Mouse (Mus musculus) spleen, embryonic (tissue): ENCODE measurements around the gene Mcm10.

Experiments used
- CTCF ChIA-PET: fragments of 350-600 bp; sonication (Branson Sonifier 250); formaldehyde crosslinking; loops from one replicate; lab custom pipeline; 2022; lab: Charles Lee

Mcm10 gene

GRCm38 (mm10) chr2:5033546-5034420, 21.2 kb upstream of the Mcm10 start:
- CTCF ChIA-PET = no interaction called here

DNA sequence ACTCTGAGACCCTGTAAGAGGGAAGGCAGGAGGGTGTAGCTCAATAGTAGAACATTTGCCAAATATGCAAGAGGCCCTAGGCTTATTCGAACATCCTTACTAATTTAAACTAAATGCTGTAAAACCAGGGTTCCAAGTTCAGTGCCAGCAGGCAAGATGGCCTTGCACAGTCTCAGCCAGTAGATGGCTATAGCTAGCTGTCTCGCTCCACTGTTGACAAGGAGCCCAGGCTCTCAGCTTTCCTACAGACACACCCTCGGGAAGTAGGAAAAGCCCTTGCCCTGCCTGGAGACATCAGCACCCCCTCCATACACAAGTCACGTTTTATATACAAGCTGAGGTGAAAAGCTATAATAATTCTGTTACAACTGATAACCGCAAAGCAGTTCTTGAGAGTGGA, 20.1 kb upstream of the Mcm10 start:
- CTCF ChIA-PET = interaction anchor here (0.9 kb wide), 1 partner anchor 9 kb away, joined by 3 read pairs; no protein-coding TSS in a partner anchor

DNA sequence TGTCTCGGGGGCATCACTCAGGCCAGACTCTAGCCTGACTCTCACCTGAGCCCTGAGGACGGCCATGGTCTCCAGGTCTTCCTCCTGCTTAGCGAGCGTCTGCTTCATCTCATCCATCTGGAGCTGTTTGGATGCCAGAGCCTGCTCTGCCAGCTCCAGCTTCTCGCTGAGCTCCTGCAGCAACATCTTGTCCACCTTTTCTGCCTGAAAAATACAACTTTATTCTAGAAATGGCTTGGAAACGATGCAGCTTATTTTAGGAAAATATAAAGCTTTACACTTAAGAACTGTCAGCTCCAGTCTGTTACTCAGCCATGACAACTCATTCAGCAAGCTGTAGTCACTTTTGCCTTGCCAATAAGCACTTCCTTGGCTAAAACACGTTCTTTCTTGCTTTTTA, 18.6 kb upstream of the Mcm10 start:
- CTCF ChIA-PET = no interaction called here

DNA sequence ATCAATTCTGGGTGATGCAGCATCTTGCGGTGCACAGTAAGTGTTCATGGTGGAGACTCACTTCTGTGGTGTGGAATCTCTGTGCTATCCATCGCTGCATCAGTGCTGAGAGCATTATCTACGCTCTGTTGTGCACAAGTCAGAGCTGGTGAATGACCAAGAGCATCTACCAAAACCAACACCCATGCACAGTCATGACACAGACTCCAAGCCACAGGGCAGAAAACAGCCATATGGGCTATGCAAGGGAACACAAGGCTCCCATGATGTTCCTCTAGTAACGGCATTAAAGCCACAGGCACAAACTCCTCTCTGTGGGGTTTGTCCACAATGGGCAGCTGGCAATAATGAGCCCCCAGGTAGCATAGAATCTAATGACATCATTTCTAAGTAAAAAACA, 17.2 kb upstream of the Mcm10 start:
- CTCF ChIA-PET = interaction anchor here (0.7 kb wide), 1 partner anchor 11 kb away, joined by 4 read pairs; no protein-coding TSS in a partner anchor

DNA sequence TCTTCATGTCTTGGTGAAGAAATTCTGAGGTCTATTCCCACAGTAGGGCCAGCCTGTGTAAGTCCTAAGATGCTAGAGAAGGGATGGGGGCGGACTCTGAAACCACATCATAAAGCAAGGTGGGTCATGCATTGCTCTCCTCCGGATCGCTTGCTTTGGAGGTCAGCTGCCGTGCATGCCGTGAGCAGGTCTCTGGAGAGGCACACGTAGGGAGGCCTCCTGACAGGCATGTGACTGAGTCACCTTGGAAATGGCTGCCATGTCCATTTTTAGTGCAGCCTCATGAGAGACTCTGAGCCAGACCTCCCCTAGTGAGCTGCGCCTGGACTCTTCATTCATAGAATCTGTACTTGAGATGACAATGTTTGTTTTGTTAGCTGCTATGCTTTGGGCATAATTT, 15.5 kb upstream of the Mcm10 start:
- CTCF ChIA-PET = no interaction called here

GRCm38 (mm10) chr2:5027057-5027456, 14.5 kb upstream of the Mcm10 start:
- CTCF ChIA-PET = no interaction called here

DNA sequence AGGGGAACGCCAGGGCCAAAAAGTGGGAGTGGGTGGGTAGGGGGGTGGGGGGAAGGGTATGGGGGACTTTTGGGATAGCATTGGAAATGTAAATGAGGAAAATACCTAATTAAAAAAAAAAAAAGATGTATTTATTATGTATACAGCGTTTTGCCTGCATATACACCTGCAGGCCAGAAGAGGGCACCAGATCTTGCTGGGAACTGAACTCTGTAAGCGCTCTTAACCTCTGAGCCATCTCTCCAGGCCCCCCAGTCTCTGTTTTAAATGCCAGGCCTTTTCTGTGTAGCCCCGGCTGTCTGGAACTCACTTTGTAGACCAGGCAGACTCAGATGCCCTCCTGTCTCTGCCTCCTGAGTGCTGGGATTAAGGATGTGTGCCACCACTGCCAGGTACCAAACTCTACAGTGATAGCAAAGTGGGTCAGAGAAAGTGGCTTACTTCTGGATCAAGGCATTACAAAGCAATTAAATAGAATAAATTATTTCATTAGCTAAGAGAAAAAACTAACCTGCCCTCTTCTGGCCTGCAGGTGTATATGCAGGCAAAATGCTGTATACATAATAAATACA, 12.7 kb upstream of the Mcm10 start:
- CTCF ChIA-PET = no interaction called here

DNA sequence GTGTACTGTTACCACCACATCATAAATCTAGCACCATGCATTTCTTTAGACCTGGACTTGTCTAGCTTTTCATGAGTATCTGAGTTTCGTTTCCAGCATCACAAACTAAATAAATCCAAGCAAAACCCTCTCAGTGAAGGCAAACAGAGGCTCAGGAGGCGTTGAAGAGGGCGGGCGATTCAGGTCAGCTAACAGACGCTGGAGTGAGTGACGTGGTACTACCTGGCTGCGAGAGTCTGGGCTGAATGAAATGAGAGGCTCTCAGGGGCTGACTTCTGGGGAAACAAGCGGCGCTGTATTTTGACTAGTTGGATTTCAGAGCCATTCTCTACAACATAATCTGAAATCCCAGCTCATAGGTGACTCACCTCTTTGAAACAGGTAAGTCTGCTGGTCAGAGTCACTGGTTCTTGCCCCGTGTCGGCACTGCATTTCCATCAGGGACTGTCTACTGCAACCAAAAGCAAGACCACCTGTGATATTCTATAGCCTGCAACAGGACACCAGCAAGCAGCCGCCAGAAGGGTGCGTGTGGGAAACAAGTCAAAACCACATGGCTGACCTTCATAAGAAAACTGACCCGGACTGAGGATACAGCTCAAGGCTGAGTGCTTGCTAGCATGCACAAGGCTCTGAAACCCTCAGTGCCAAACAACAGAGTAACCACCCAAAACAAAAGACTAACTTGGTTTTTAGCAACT, 11.3 kb upstream of the Mcm10 start:
- CTCF ChIA-PET = interaction anchor here (0.8 kb wide), 1 partner anchor 9 kb away, joined by 3 read pairs; no protein-coding TSS in a partner anchor

DNA sequence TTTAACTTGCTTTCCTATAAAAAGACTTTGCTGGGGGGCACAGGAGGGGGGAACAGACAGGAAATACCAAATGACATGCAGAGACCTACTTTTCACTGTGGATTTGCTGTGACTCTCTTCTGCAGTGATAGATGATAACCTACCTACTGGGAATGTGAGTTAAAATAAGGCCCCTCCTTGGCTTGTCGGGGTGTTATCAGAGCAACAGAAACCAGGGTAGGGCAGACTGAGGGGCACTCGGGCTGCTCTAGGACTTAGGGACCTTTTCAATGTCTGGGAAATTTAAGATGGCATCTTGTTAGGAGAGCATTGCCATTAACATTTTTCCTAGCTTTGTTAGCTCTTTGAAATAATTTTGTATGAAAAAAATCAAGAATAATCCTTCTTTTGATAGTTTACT, 10.7 kb upstream of the Mcm10 start:
- CTCF ChIA-PET = interaction anchor here (0.8 kb wide), 1 partner anchor 9 kb away, joined by 3 read pairs; no protein-coding TSS in a partner anchor

GRCm38 (mm10) chr2:5019708-5020107, 7.1 kb upstream of the Mcm10 start:
- CTCF ChIA-PET = no interaction called here

GRCm38 (mm10) chr2:5016922-5017321, 4.3 kb upstream of the Mcm10 start:
- CTCF ChIA-PET = no interaction called here

- CTCF ChIA-PET = no interaction called here
These were observed 2.9 kb upstream of the Mcm10 start for GRCm38 (mm10) chr2:5015527-5015926.

- CTCF ChIA-PET = interaction anchor here (0.8 kb wide), 1 partner anchor 33 kb away, joined by 13 read pairs; no protein-coding TSS in a partner anchor
These were observed 2.0 kb upstream of the Mcm10 start for GRCm38 (mm10) chr2:5014616-5015015.

DNA sequence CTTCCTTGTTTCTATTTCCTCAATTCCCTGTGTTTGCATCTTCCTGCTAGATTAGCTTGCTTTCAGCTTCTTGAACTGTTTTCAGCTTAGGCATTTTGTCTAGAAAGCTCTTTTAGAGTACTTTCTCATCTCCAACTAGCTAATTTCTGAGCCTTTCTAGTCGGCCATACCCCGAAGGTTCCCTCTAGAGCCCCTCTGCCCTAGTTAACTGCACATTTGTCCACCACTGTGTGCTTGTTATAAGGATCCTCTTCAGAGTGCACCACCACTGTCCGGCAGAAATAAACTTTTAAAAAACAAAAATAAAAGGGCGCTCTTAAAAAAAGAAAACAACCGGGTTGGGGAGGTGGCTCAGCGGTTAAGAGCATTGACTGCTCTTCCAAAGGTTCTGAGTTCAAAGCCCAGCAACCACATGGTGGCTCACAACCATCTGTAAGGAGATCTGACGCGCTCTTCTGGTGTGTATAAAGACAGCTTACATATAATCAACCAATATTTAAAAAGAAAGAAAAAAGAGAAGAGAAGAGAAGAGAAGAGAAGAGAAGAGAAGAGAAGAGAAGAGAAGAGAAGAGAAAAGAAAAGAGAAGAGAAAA, 597 bp downstream of the Mcm10 start:
- CTCF ChIA-PET = interaction anchor here (0.6 kb wide), 1 partner anchor 35 kb away, joined by 3 read pairs; no protein-coding TSS in a partner anchor

GRCm38 (mm10) chr2:5007107-5007506, 5.5 kb downstream of the Mcm10 start:
- CTCF ChIA-PET = no interaction called here

- CTCF ChIA-PET = no interaction called here
These were observed 11.3 kb downstream of the Mcm10 start for GRCm38 (mm10) chr2:5001266-5001665.

GRCm38 (mm10) chr2:4998905-4999304, 13.7 kb downstream of the Mcm10 start:
- CTCF ChIA-PET = no interaction called here

- CTCF ChIA-PET = no interaction called here
These were observed 16.2 kb downstream of the Mcm10 start for GRCm38 (mm10) chr2:4996421-4996824.

DNA sequence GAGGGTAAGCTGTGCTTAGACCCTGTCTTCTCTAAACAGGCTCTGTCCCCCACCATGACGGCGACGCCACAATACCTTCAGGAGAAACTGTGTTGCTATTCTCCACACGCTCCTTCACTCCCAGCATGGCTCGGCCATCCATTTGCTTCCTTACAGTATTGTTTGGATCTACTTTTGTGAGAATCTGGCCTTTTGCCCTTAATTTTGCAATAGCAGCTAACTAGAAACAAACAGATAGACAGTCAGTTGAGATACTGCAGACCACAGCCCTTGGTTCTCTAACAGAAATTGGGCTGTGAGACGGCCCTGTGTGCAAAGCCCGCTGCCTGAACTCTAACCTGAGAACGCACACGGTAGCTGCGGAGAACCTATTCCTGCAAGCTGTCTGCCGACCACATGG, 16.9 kb downstream of the Mcm10 start:
- CTCF ChIA-PET = no interaction called here

DNA sequence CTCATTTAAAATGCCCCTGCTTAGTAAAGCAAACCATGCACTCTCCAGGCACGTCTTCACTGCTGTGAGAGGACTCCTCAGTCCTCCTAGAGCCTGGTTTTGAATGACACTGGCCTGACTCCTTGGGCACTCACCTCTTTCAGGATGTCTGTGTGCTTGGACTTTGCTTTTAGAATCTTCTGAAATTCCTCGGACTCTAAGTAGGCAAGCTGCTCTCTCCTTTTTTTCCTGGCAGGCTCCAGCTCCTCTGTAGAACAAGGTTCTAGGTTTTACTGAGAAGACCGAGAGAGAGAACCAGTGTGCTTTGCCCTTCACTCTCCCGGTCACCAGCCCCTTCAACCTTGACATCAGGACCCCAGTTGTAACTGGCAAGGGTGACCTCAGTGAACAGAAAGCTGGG, 18.2 kb downstream of the Mcm10 start:
- CTCF ChIA-PET = no interaction called here

GRCm38 (mm10) chr2:4993584-4993983, 19.0 kb downstream of the Mcm10 start:
- CTCF ChIA-PET = no interaction called here
